Mouse (Mus musculus): ENCODE results near the gene Pde4d.

Pde4d gene

DNA sequence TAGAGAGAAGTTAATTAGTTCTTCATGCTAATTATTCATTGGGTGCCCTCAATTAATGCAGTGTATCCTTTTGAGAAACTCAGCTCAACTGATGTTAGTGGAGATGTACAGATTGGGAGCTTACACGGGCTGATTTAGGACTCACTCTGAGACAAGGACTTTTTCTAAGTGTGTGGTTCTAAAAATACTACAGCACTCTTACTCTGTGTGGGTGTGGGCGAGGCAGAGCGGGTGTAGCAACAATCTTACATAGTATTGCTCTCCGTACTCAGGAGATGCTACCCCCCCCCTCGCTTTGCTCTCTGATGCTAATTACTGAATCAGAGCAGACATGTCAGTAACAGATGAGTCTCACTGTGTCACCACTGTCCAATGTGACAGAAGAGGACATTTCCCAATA lies 976.3 kb downstream of the Pde4d start:
- in situ Hi-C loops (cut with MboI; ENCODE audit: low pct_unique_long_range_greater_than_20kb in 1 of 2, low sequenced_read_pairs in 2 of 2, unreplicated experiment in 1 of 2): no loop called here

DNA sequence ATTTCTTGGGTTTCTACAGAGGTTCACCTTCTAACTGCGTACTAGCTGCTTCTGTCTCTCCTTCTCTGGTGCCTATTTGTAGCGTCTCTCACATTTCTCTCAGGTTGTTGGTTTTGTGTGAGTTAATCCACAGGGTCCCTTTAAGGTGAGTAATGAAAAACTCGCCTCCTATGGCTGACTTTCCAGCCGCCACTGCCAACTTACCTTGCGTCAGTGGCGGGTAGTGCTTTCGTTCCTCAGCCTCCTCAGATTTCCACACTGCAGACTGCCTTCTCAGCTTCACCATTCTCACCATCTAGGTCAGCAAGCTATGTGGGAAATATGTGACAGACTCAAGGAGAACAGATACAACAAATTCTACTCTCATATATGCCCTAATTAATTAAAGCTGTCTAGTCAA lies 977.8 kb downstream of the Pde4d start:
- in situ Hi-C loops (cut with MboI; ENCODE audit: low pct_unique_long_range_greater_than_20kb in 1 of 2, low sequenced_read_pairs in 2 of 2, unreplicated experiment in 1 of 2): no loop called here

DNA sequence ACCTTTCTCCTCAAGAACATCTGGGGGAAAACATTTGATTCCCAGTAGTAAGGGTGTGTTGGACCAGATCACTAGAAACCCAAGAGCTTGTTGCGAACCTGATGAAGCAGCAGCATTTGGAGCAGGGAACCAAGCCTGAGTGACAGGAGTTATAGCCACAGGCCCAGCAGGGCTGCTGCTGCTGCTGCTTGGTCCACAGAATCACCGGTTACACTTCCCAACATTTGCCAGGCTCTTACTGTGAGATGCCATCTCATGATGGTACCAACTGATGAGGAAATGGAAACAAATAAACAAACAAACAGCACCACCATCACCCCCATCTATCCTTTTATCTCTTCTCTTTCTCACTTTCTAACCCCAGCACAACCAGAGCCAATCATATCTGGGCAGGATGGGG lies 979.8 kb downstream of the Pde4d start:
- in situ Hi-C loops (cut with MboI; ENCODE audit: low pct_unique_long_range_greater_than_20kb in 1 of 2, low sequenced_read_pairs in 2 of 2, unreplicated experiment in 1 of 2): no loop called here

DNA sequence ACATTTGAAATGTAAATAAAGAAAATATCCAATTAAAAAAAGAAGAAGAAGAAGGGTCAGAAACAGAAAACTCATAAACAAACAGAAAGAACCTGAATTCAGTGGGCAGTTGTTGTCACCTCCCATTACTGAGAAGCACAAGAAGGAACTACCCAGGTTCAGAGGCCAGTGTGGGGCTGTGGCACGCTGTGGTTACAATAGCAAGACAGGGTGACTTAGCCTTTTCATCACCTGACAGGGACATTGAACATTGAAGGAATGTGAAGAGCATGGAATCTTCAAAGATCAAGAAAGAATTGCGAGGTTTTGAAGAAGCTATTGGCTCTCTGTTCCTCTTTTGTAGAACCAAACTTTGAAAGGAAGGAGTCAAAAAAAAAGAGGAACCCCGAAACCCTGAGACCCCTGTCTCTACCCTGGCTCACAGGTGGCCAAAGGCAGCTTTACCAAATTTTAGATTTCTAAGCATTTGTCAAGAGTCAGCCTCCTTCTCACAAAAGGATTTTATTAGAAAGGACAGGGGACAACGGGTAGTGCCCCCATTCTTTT lies 987.6 kb downstream of the Pde4d start:
- in situ Hi-C loops (cut with MboI; ENCODE audit: low pct_unique_long_range_greater_than_20kb in 1 of 2, low sequenced_read_pairs in 2 of 2, unreplicated experiment in 1 of 2): no loop called here

DNA sequence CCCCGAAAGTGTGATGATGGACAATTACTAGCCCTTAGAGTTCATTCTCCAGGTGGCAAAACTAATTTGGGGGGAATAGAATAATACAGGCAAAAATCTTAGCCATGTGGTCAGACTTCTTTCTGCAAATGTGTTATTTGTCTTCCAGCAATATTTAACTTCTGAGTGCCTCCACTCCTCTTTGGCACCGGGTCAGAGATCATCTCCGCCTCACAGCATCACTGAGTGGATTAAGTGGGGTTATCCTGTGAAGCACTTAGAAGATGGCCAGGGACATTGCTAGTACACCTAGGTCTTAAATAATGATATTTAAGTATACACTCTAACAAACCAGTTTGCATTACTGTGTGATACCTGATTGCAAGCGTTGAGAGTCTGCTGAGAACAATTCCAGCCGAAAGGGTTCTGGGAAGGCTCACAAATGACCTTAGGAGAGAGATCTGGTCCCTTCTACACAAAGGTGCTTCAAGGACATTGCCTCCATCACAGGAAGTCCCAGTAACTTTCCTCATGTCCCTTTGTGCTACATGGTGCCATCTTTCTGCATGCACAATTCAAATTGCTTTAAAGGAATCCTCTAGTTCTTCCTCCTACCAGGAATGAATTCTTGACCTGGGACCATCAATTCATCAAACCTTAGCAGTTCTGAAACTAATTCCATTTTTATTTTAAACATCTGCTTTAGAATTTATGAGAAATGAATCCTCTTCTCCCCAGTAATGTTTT lies 989.9 kb downstream of the Pde4d start:
- in situ Hi-C loops (cut with MboI; ENCODE audit: low pct_unique_long_range_greater_than_20kb in 1 of 2, low sequenced_read_pairs in 2 of 2, unreplicated experiment in 1 of 2): no loop called here

DNA sequence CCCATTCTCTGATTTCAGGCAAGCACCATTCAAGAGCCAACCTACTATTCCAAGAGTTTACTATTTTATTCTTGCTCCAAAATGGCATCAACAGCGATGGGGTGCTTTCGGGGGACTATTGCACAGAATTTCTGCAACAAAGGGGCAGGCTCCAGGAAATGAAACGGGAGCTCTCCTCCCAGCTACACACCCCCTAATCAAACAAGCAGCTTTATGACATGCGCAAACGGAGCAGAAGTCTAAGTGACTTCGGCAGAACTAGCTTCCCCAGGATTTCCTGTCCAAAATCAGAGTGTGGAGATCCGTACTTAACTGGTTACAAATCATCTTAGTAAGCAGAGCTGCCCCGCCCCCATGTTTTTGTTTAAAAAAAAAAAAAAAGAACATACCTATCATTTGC lies 990.6 kb downstream of the Pde4d start:
- in situ Hi-C loops (cut with MboI; ENCODE audit: low pct_unique_long_range_greater_than_20kb in 1 of 2, low sequenced_read_pairs in 2 of 2, unreplicated experiment in 1 of 2): no loop called here

DNA sequence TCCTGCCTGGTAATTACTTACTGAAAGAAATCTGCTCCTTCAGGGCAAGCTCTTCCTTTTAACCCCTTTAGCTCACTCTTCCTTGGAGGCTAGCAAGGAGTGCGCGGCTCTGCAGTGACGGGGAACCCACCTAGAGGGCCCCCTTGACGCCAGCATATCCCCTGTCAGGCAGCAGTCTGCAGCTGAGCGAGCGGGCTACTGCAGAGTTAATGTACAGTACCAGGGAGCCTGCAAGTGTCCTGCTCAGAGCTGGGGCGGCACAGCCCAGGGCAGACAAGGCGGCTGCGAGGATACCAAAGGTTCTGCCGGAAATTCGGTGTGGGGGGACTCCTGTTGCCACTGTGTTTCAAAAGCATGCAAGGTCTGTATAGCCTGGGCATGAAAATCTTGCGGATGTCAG lies 991.1 kb downstream of the Pde4d start:
- in situ Hi-C loops (cut with MboI; ENCODE audit: low pct_unique_long_range_greater_than_20kb in 1 of 2, low sequenced_read_pairs in 2 of 2, unreplicated experiment in 1 of 2): no loop called here

DNA sequence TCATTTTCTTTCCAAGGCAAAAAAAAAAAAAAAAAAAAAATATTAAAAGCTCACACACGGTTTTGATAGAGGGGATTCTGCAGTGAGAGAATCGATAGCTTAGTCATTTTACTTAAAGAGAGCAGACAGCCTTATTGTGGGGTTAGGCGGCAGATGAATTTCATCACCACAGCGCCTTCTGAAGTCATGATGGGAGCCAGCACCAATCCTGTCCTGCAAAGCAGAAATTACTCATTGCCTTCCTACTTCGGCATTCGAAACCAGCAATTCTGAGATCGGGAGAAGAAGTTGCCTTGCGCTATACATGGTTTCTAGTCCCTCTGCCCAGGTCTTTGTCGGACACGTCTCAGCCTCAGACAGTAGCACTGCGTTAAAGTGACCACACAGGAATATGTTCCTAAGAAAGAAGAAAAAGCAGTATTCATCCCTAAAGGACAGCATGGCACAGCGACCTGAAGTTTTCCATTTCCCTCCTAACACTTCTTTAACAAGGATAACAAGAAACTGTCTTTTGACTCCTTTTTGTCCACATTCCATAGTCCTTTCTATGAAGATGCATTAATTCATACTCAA lies 991.7 kb downstream of the Pde4d start:
- in situ Hi-C loops (cut with MboI; ENCODE audit: low pct_unique_long_range_greater_than_20kb in 1 of 2, low sequenced_read_pairs in 2 of 2, unreplicated experiment in 1 of 2): no loop called here

DNA sequence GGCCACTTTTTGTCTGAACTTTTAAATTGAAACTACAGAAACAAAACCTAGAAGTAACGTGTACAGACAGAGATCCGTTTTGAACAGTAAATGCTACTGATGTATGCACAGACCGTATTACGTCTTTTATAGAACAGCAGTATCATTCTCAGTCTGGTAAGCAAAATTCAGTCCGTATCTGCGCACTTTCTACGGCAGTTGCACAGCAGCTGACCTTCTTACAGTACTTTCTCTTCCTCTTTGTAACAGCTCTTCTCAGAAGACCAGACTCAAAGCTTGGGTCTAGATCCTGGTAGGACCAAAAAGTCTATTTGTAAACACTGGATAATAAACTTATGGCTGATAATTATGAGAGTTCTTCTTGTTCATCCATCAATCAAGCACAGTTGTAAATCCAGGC lies 996.4 kb downstream of the Pde4d start:
- in situ Hi-C loops (cut with MboI; ENCODE audit: low pct_unique_long_range_greater_than_20kb in 1 of 2, low sequenced_read_pairs in 2 of 2, unreplicated experiment in 1 of 2): no loop called here

DNA sequence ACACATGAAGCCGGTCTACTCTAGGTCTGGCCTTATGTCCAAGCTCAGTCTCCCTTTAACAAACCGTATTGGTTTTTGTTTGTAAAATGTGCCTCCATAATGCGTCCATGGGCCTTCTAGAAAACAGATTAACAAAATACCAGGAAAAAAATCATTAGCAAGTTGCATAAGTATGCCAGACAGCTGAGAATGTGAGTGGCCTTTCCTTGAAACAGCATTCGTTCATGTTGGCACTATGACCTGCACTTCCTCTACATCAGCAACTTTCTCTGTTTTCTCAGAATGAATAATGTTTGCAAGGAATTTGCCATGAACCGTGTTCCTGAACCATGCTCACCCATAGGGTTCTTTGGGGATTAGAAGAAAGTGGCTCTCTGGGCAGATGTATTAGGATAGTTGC lies 998.4 kb downstream of the Pde4d start:
- in situ Hi-C loops (cut with MboI; ENCODE audit: low pct_unique_long_range_greater_than_20kb in 1 of 2, low sequenced_read_pairs in 2 of 2, unreplicated experiment in 1 of 2): no loop called here

DNA sequence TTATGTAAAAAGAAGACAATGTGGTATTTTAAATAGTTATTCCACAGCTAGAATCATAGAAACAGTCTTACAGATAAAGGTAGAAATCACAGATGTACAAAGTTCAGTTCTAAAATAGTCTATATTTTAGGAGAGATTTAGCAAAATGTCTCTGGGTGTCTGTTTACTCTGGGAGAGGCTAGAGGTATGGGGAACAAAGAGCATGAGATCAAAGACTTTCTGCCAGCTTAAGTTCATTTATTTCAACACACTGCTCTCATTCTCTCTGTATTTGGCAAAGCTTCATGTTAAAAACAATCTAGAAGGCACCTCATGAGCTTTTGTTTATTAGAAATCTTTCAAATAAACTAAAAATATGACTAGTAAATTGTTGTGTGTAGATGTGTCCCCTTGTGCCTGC lies 1024.6 kb downstream of the Pde4d start:
- in situ Hi-C loops (cut with MboI; ENCODE audit: low pct_unique_long_range_greater_than_20kb in 1 of 2, low sequenced_read_pairs in 2 of 2, unreplicated experiment in 1 of 2): no loop called here

DNA sequence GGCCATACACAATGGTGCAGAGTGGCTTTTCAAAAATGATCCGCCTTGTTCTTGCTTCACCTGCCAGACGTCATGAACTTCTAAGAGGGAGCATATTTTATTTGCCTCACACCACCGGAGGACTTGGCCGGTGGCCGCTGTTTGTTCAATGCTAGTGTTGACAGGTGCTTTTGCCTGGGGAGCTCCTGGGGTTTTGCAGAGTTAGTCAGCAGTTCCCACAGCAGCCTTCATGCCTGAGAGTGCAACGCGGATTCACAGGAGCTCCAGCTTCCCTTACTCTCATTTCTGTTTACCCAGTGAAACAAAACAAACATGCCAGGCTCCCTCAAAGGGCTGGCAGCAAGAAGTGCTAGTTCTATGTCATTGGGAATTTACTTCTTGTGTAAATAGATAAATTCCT lies 1031.7 kb downstream of the Pde4d start:
- in situ Hi-C loops (cut with MboI; ENCODE audit: low pct_unique_long_range_greater_than_20kb in 1 of 2, low sequenced_read_pairs in 2 of 2, unreplicated experiment in 1 of 2): no loop called here

DNA sequence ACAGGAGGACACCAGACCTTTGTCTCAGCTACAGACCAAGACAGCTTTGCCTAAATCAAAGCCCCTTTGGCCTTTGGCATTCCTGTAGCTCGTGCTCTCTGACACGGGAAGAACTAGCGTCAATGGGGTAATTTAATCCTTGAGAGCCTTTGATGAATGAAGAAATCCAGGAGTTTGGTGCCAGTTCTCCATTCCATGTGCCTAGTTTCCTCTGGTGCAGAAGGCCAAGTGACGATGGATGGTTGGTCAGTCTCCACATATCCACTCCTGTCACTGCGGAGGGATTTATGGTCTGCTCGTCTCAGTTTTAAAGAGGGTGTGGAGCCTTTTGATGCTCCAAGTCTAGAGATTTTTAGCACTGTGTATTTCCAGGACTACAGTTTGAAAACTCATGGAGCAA lies 1036.4 kb downstream of the Pde4d start:
- in situ Hi-C loops (cut with MboI; ENCODE audit: low pct_unique_long_range_greater_than_20kb in 1 of 2, low sequenced_read_pairs in 2 of 2, unreplicated experiment in 1 of 2): no loop called here

DNA sequence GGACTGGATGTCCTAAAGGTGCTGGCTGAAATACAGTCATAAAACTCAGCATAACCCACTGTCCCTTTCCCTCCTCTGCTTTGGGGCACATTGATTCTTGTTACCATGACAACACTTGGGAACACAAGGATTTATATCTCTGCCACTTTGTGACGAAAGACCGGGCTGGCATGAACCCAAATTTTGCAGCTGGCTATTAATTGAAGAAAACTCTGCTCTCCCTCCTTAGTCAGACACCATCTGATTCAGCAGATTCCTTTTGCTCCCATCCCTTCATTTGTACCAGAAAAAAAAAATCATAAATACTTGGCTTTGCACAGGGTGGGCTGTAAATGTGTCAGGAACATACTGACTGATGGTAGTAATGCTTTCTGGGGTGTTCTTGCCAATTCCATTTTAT lies 1037.6 kb downstream of the Pde4d start:
- in situ Hi-C loops (cut with MboI; ENCODE audit: low pct_unique_long_range_greater_than_20kb in 1 of 2, low sequenced_read_pairs in 2 of 2, unreplicated experiment in 1 of 2): no loop called here

DNA sequence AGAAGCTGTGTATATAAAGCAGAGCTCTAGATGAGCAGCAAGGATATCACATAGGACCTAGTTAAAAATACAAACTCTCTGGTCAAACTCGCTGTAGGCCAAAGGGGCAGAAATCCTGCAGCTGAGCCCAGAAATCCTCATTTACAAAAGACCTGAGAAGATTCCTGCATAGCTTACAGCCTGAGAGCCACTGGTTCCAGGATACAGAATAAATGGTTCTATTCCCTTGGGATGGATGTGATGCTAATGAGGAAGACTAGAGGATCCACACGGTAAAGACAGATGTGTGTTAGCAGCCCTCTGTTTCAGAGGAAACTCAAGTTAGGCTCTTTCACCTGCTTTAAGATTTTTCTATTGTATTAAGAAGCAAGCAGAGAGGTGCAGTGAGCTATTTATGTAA lies 1041.1 kb downstream of the Pde4d start:
- in situ Hi-C loops (cut with MboI; ENCODE audit: low pct_unique_long_range_greater_than_20kb in 1 of 2, low sequenced_read_pairs in 2 of 2, unreplicated experiment in 1 of 2): no loop called here

DNA sequence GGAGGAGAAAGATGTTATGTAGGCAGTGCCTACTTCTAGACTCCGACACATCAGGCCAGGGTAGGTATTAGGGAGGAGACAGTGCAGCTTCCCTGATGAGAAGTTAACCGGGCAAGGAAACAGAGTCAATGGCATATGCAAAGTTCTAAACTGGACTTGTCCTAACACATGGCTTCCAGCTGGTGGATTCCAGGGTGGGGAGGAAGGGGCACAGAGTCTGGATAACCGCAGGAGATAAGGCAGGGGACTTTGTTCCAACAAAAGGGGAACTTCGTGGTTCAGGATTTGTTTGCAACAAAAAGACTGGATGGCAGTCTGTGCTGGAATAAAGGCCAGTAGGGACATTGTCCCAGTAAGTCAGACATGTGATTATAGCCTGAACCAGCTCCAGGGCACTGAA lies 1042.1 kb downstream of the Pde4d start:
- in situ Hi-C loops (cut with MboI; ENCODE audit: low pct_unique_long_range_greater_than_20kb in 1 of 2, low sequenced_read_pairs in 2 of 2, unreplicated experiment in 1 of 2): no loop called here

DNA sequence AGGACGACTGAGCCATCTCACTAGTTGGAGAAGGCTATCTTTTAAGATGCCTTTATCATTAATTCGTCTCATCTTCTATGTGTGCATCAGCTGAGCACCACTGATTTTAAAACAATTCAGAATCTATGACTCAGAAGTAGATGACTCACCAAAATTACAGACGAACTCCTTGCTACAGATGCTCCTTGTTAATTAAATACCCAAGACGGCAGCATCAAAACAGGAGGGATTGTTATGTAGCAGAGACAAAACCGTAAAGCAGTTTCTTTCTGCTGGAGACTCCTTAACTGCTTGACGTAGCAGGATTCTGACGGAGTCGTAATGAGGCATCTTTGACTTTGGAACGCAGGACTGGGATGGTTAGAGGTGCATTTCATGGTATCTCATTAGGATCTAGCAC lies 1050.6 kb downstream of the Pde4d start:
- in situ Hi-C loops (cut with MboI; ENCODE audit: low pct_unique_long_range_greater_than_20kb in 1 of 2, low sequenced_read_pairs in 2 of 2, unreplicated experiment in 1 of 2): no loop called here

DNA sequence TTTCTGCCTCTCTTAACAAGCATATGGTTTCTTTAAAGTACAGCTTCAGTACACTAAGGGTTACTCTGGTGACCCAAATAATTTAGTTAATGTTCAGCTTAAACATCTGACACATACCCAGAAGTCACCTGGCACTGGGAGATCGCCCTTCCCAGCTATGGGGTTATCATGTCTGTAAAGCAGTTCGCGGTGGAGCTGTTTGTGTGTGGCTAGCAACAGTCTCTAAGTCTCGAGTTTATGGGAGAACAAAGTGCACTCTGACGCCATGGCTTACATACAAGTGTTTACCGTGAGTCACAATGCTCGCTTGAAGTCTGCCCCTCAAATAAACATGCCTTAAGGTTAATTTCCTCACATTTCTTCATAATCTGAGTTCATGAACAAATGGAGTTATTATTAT lies 1053.0 kb downstream of the Pde4d start:
- in situ Hi-C loops (cut with MboI; ENCODE audit: low pct_unique_long_range_greater_than_20kb in 1 of 2, low sequenced_read_pairs in 2 of 2, unreplicated experiment in 1 of 2): no loop called here

DNA sequence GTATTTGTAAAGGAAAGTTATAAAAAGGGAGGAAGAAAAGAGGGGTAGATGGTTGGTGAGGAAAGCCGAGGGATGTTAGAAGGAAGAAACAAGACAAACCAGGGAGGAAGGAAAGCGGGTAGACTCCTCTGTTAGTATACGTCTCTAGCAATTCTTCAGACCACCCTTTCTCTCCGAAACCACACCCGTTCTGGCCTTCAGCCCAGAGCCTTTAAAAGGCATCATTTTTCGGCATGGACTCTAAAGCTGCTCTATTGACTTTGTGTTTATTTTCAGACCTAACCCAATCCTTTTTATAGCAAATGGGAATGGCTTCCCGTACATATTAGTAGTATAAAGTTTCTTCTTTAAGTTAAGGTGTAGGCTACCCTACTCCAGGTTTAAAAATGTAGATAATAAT lies 1057.0 kb downstream of the Pde4d start:
- in situ Hi-C loops (cut with MboI; ENCODE audit: low pct_unique_long_range_greater_than_20kb in 1 of 2, low sequenced_read_pairs in 2 of 2, unreplicated experiment in 1 of 2): no loop called here

DNA sequence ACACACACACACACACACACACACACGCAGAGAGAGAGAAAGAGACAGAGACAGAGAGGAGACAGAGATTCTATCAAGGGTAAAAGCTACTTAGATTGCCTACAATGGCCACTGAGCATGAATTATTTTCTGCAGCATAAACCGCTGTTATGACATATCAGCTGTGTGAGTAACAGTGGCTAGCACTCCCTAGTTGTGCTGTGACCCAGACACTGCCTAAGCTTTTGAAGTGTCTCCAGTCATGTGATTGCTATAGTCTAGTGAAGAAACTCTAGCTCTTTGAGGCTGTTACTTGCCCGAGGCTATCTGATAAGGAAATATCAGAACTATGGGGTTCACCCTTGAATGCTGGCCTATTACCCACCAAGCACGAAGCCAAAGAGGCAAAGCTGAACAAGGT lies 1058.7 kb downstream of the Pde4d start:
- in situ Hi-C loops (cut with MboI; ENCODE audit: low pct_unique_long_range_greater_than_20kb in 1 of 2, low sequenced_read_pairs in 2 of 2, unreplicated experiment in 1 of 2): no loop called here
